ENCODE assay signal across 8 mouse cellular contexts in the genomic region with DNA sequence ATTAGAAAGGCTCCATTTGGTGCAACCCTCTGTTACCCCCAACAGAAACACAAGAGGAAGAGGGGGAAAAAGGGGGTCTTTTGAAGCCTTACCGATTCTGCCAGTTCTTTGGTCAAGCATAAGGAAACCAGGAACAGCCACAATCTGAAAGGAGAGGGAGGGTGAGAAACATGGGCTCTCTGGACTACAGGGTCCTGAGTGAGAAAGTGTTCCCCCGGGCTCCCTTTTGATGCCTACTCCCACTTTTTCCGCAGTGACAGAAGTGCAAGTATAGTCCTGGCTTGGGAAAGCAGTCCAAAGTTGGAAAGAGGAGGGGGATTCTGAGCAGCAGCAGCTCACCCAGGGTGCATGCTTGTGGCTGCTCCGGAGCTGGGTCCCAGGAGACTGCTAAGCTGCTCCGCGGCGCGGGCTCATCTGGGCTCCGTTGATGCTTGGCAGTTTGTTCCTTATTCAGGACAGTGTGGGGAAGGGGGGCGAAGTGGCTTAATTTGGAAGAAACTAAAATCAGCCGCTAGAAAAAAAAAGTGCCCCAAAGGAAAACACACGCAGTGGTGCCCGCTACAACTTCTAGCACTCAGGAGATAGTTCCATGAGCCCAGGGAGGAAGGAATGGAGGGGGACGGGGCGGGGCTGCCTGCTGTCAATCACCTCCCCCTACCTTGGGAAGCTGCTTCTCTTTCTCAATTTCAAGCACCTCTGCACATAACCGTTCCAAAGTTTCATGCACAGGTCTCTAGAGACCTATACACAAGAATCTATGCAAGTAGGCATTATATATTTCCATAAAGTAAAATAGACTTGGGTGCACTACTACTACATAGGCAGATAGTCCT. TPM values are rescaled to one million over a fixed set of nuclear protein-coding genes. Genes with fewer than 3 reads are reported as not detected.
DNase-seq lines count a peak whose midpoint lies in the region; ATAC-seq and TF ChIP-seq lines count a peak whose summit lies in the region.

TSS of gene Col4a6 (minus strand) at position 607 of the 833 bp plus-strand sequence.

- no peaks in the 10 kb centered on the region for H3K9me3 ChIP-seq in E14TG2a.4 (ENCODE audit: low read length)
- H3K9me3 ChIP-seq in heart, embryonic 13.5 days: no peaks in the 10 kb centered on the region
- H3K9me3 ChIP-seq in kidney, postnatal 0 days (replicated peaks; ENCODE audit: low read length): no peaks in the 10 kb centered on the region
- no peaks in the 10 kb centered on the region for H3K9me3 ChIP-seq in midbrain, embryonic 12.5 days

- peak within 1 kb of the TSS; percentile 79 for H3K9ac ChIP-seq in heart, embryonic 13.5 days
- 0 out of 2 replicates have a peak within 1 kb of the TSS, but pooled peaks have one; percentile 2 for H3K9ac ChIP-seq in kidney, postnatal 0 days (ENCODE audit: low read depth, low read length)
- no peak within 1 kb of the TSS; the same call in 1 of the 2 replicates for H3K9ac ChIP-seq in midbrain, embryonic 12.5 days (replicated peaks)

- H3K4me3 ChIP-seq in E14TG2a.4 (replicated peaks; ENCODE audit: low read length): peak within 1 kb of the TSS; percentile 63
- peak within 1 kb of the TSS; percentile 66 for H3K4me3 ChIP-seq in heart, embryonic 13.5 days
- peak within 1 kb of the TSS; percentile 27 for H3K4me3 ChIP-seq in kidney, postnatal 0 days (replicated peaks; ENCODE audit: low read depth, low read length)
- H3K4me3 ChIP-seq in midbrain, embryonic 12.5 days: peak within 1 kb of the TSS; percentile 44

- no peaks in the 10 kb centered on the region for H3K36me3 ChIP-seq in E14TG2a.4 (ENCODE audit: insufficient read depth, low read length)
- no peaks in the 10 kb centered on the region for H3K36me3 ChIP-seq in heart, embryonic 13.5 days
- no peaks in the 10 kb centered on the region for H3K36me3 ChIP-seq in kidney, postnatal 0 days (ENCODE audit: insufficient read depth, low read length)
- no peaks in the 10 kb centered on the region for H3K36me3 ChIP-seq in midbrain, embryonic 12.5 days

- peak within 1 kb of the TSS; percentile 67 for H3K4me2 ChIP-seq in heart, embryonic 13.5 days
- peak within 1 kb of the TSS; percentile 59 for H3K4me2 ChIP-seq in kidney, postnatal 0 days (ENCODE audit: low read length)
- peak within 1 kb of the TSS; percentile 54 for H3K4me2 ChIP-seq in midbrain, embryonic 12.5 days (replicated peaks)

- no peaks in the 10 kb centered on the region for H3K4me1 ChIP-seq in E14TG2a.4 (replicated peaks; ENCODE audit: low read depth, low read length)
- H3K4me1 ChIP-seq in heart, embryonic 13.5 days: no peaks in the 10 kb centered on the region
- no peaks in the 10 kb centered on the region for H3K4me1 ChIP-seq in kidney, postnatal 0 days (replicated peaks; ENCODE audit: insufficient read depth, low read length)
- no peaks in the 10 kb centered on the region for H3K4me1 ChIP-seq in midbrain, embryonic 12.5 days

- H3K27ac ChIP-seq in heart, embryonic 13.5 days (replicated peaks): 0 out of 2 replicates have a peak within 1 kb of the TSS, but pooled peaks have one; percentile 24
- H3K27ac ChIP-seq in kidney, postnatal 0 days: no peak within 1 kb of the TSS
- H3K27ac ChIP-seq in midbrain, embryonic 12.5 days (replicated peaks): no peak within 1 kb of the TSS

- TF ChIP-seq CTCF in E14TG2a.4 (conservative IDR thresholded peaks at IDR 0.05; ENCODE audit: low read length): no peak
- TF ChIP-seq CTCF in kidney, postnatal 0 days (IDR thresholded peaks at IDR 0.05; ENCODE audit: low read depth): no peak

- no peak for ATAC-seq in heart, embryonic 13.5 days (ENCODE audit: extremely low read depth, insufficient number of reproducible peaks, low FRiP score, low TSS enrichment)
- ATAC-seq in kidney, postnatal 0 days (replicated peaks; ENCODE audit: low FRiP score, low read depth): peak; percentile 31; the same call in 1 of the 2 replicates
- peak; percentile 84 for ATAC-seq in midbrain, embryonic 12.5 days (ENCODE audit: low FRiP score, low read depth)

- 8% methylated on average over 16 of the region's 16 CpGs for WGBS in heart, embryonic 13.5 days
- 24% methylated on average over 16 of the region's 16 CpGs for WGBS in kidney, postnatal 0 days
- whole genome bisulfite sequencing in midbrain, embryonic 12.5 days: 24% methylated on average over 16 of the region's 16 CpGs

- H3K27me3 ChIP-seq in E14TG2a.4 (ENCODE audit: insufficient read depth, low read length): peaks cover 2% of the 10 kb centered on the region; the same call in 1 of the 2 replicates
- H3K27me3 ChIP-seq in heart, embryonic 13.5 days (replicated peaks): peaks cover 9% of the 10 kb centered on the region
- no peaks in the 10 kb centered on the region for H3K27me3 ChIP-seq in kidney, postnatal 0 days (ENCODE audit: insufficient read depth, low read length)
- peaks cover 25% of the 10 kb centered on the region for H3K27me3 ChIP-seq in midbrain, embryonic 12.5 days

- peak; percentile 25 for DNase-seq in adrenal gland, postnatal 14 days
- no peak for DNase-seq in kidney, postnatal 0 days (ENCODE audit: low spot score)
- no peak for DNase-seq in thymus, postnatal 14 days
- DNase-seq in layer of hippocampus, adult 9-11 months: no peak
- no peak for DNase-seq in urinary bladder, postnatal 25 days (ENCODE audit: low spot score)

RNA-seq across cellular contexts. Expression of gene Col4a6, which starts in this region (rescaled TPM):
- total RNA-seq in adrenal gland, postnatal 14 days (2021): 3.1 and 3.4 TPM in 2 replicates
- 6.4 and 6.9 TPM in 2 replicates for polyA plus RNA-seq in heart, embryonic 13.5 days (2015; fragmentation: Nextera tagmentation; extraction: Ambion mirVana)
- polyA plus RNA-seq in kidney, postnatal 0 days (2015; fragmentation: Nextera tagmentation; extraction: Ambion mirVana): 2.0 and 2.3 TPM in 2 replicates
- 2.4 and 2.8 TPM in 2 replicates for polyA plus RNA-seq in midbrain, embryonic 12.5 days (2016; fragmentation: Nextera tagmentation; extraction: Ambion mirVana)
